Mouse (Mus musculus): ENCODE results near the gene Ripor1.
"Not testable (repeated sequence)": the region's sequence is repeated elsewhere in the genome, so short reads cannot be mapped to it uniquely, and the experiment has no call there.

Ripor1 gene

DNA sequence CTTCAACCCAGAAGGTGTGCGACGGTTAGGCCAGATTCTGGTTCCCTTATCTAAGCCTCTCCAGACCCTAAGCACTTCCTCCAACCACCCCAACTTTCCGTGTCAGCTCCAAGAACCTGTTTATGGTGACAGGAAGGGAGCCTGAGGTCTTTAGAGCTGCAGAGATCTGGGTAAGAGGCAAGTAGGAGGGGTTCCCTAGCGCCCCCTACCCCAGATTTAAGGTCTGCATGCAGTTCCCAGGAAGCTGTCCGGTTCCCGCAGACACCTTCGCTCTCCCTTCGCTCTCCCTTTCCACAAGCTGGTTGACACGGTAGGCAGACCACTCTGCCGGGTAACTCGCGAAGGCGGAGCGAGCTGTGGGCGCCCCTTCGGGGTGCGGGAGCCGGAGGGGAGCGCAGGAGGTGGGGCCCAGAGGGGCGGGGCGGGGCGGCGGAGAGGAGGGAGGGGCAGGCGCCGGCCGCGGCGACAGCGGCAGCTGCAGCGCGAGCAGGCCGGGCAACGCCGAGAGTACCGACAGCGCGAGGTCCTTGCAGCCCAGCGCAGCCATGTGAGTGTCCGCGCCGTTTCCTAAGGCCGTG, at the start of gene Ripor1:
Gene Ripor1, plus strand, starts transcription at position 452 of the 578 bp plus-strand sequence.
- DNase-seq (ENCODE audit: extremely low read depth, insufficient read length, low spot score), result peak; percentile 81

GRCm38 (mm10) chr8:105562863-105563262, 42.2 kb upstream of the Ripor1 start:
- DNase-seq (ENCODE audit: extremely low read depth, insufficient read length, low spot score), result no peak

DNA sequence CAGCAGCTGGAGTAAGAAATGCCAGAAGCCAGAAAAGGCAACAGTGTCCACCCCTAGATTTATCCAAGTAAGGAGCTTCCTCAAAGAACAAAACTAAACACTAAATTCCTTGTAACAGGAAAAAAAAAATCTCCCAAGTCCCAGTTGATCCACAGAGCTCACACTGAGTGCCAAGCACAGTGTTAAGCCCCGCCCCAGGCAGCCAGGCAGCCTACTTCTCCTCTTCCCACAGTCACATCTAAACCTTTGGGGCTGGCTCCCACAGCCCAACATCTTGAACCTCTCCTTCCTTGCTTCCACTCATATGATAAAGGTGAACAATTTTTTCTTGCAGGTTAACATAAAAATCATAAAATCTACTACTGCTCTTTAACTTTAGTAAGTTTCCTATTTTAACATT, 41.2 kb upstream of the Ripor1 start:
- DNase-seq (ENCODE audit: extremely low read depth, insufficient read length, low spot score), result no peak

DNA sequence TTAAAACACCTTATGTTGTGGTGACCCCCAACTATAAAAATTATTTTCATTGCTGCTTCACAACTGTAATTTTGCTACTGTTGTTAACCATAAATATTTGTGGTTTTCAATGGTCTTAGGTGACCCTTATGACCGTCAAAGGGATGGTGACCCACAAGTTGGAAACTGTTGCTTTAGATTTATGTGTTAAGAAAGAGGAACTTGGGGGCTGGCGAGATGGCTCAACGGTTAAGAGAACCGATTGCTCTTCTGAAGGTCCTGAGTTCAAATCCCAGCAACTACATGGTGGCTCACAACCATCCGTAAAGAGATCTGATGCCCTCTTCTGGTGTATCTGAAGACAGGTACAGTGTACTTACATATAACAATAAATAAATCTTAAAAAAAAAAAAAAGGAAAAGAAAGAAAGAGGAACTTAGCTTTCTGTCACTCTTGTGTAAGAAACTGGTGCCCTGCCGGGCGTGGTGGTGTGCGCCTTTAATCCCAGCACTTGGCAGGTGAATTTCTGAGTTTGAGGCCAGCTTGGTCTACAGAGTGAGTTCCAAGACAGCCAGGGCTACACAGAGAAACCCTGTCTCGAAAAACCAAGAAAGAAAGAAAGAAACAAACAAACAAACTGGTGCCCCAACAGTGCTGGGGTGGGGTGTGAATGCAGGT, 40.4 kb upstream of the Ripor1 start:
- not testable (repeated sequence) for DNase-seq (ENCODE audit: extremely low read depth, insufficient read length, low spot score)

DNA sequence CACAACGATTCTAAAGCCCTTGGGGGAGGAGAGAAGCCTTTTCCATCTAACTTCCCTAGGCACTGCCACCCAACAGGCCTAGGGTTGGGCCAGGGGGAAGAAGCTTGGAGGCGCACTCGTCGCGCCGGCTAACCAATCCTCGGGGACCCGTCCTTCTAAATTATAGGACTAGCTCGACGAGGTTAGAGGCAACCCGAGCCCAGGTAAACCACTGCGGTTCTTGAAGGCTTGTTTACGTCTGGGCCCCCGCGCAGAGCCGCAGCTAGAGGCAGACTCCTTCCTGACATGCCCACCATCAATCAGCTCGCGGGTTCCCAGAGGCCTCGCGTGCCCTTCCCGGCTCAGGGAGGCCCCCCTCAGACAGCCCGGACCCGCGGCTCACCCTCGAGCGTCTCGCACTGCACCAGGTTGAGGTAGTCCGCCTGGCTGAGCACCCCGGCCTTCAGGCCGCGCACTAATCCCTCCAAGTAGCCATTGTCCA, 39.6 kb upstream of the Ripor1 start:
- DNase-seq (ENCODE audit: extremely low read depth, insufficient read length, low spot score), result no peak

DNA sequence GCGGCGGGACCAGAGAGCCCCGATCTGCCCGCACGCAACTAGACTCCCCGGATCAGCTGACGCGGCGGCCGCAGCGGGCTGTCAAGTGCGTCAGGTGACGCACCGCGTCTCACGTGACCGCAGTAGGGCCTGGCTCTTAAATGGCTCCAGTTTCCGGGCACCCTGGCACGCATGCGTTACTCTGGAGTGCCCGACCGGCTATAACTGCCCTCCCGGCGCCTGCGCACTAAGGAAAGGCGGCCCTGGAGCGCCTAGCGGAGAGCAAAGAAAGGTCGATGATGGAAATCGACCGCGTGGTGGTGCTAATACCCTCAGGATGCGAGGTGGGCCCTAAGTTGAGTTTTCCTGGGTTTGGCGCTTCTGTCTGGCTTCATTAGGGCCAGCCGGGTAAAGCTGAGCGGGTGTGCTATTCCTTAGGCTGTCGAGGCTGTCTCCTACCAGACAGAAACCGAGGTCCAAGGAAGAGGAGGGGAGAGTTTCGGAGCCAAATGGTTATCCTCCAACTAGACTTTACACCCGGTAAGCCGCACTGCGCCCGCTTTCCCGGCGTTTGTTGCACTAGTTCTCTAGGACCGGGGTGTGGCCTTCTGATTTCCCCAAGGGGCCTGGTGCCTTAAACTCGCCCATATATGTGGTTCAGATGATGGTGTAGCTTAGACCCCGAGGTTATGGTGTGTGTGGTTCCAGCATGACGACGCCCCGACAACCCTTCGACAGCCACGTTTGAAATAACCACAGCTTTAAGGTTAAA, 38.9 kb upstream of the Ripor1 start, which contains the start of gene Atp6v0d1:
Gene Atp6v0d1, minus strand, starts transcription at position 96 of the 751 bp plus-strand sequence.
- DNase-seq (ENCODE audit: extremely low read depth, insufficient read length, low spot score), result peak; percentile 97

DNA sequence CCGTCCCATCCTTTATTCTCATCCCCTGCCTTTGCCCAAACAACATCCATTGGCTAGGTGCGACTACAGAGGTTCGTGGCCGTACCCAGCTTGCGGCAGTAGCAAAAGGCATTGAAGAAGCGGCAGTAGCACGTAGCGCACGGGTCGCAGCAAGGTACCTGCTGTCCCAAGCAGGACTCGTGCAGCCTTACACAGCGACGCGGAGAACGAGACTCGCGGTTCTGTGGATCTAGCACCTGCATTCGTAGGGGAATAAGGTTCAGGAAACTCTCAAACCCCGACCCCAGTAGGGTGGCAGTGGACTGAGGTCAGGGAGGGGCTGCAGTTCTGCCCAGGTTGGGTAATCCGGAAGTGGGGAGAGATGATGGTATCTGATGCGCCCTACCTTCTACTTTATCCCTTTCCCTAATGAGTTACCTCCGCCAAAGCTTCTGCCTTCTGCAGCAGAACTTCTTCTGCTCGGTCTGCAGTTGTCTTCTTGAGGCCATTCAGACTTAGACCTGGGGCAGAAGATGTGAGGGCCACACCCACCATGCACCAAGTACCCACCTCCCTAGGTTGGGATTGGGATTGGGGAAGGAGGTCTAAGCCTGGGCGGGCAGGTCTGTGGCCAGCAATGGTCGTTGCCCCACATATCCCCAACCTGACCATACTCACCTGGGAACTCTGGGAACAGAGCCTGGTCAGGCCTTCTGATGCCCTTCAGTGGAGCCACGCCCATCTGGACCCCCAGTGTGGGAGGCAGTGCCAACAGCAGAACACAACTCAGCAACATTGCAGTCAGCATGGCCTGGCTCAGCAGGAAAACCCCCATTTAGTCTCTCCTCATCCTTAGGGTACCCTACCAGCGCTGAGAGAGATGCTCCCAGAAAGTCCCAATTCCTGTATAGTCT, 38.1 kb upstream of the Ripor1 start:
- no peak for DNase-seq (ENCODE audit: extremely low read depth, insufficient read length, low spot score)

- DNase-seq (ENCODE audit: extremely low read depth, insufficient read length, low spot score), result no peak
These were observed 33.2 kb upstream of the Ripor1 start for GRCm38 (mm10) chr8:105571810-105572209.

DNA sequence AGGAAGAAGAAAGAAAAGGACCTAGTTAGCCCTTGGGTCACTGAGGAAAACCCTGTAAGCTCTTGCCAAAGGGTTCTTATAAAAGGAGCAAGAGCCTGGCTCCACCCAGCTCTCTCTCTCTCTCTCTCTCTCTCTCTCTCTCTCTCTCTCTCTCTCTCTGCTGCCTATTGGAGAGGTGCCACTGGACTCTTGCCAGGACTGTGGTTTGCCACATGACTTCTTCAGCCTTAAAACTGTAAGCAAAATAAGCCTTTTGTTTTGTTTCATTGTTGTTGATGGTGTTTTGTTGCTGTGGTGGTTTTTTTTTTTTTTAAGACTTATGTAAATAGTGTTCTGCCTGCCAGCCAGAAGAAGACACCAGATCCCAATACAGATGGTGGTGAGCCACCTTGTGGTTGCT, 31.6 kb upstream of the Ripor1 start:
- peak; percentile 62 for DNase-seq (ENCODE audit: extremely low read depth, insufficient read length, low spot score)

DNA sequence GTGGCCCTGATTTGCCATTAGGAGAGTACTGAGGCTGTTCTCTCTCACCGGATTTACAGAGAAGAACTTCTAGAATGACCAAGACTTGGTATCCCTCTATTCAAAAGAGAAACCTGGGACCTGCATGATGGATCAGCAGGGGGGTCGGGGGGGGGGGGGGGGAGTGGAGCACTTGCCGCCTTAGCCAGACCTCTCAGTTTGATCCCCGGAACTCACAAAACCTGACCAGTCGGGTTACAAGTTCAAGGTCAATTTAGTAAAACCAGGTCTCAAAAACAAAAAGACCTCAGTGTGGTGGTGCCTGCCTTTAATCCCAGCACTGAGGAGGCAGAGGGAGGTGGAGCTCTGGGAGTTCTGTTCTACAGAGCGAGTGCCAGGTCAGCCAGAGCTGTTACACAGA, 30.3 kb upstream of the Ripor1 start:
- no peak for DNase-seq (ENCODE audit: extremely low read depth, insufficient read length, low spot score)

DNA sequence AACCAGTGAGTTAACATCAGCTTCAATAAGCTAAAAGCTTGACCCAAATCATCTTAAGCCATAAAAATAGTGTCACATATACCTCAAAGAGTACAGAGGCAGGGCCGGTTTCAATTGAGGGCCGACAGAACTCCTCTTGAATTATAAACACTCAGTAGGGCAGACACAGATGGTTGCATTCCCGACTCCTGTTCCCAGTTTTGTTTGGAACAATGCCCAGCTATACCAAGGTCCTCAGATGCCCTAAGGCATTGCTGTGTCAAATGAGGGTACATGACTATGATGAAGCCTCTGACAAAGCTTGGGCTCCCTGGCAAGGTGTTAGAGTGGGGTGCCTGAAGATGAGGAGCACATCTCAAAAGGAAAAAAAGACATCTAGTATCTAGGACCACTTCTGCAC, 29.5 kb upstream of the Ripor1 start:
- no peak for DNase-seq (ENCODE audit: extremely low read depth, insufficient read length, low spot score)

DNA sequence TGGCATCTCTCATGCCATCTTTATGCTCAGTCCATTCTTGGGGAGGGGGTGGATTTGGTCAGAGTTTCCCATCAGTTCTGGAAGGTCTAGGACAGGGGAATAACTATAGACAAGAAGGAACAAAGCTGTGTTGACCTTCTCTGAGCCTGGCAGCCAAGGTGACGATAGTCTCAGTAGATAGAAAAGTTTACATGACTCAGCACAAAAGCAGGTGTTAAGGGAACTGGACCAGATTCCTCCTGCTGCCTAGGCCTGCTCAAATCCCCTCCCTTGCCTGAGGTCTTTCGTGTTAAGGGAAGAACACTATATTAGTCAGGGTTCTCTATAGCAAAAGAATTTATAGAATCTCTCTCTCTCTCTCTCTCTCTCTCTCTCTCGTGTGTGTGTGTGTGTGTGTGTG, 25.3 kb upstream of the Ripor1 start:
- no peak for DNase-seq (ENCODE audit: extremely low read depth, insufficient read length, low spot score)

GRCm38 (mm10) chr8:105592431-105592830, 12.6 kb upstream of the Ripor1 start:
- no peak for DNase-seq (ENCODE audit: extremely low read depth, insufficient read length, low spot score)

- peak; percentile 67 for DNase-seq (ENCODE audit: extremely low read depth, insufficient read length, low spot score)
These were observed 11.2 kb upstream of the Ripor1 start for GRCm38 (mm10) chr8:105593859-105594258.

- no peak for DNase-seq (ENCODE audit: extremely low read depth, insufficient read length, low spot score)
These were observed 10.4 kb upstream of the Ripor1 start for GRCm38 (mm10) chr8:105594451-105595242.

GRCm38 (mm10) chr8:105596362-105597034, 8.6 kb upstream of the Ripor1 start:
- DNase-seq (ENCODE audit: extremely low read depth, insufficient read length, low spot score), result peak; percentile 69

GRCm38 (mm10) chr8:105598777-105599176, 6.3 kb upstream of the Ripor1 start:
- no peak for DNase-seq (ENCODE audit: extremely low read depth, insufficient read length, low spot score)

DNA sequence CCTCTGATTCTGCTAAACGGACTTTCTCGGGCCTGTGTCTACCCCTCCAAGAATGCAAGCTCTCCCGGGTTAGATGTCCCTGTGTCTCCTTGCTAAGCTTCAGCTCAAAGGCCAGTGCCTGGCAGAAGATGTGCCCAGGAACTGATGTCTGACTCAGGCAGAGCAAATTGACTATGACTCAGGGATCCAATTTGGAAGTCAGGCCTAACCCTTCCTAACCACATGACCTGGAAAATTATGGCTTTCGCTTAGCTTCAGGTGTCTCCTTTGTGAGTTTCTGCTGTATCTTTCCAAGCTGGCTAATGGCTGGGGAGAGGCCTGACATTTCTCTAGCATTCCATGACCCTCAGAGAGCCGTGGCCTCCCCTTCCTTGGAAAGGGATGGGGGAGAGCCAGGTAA, 3.8 kb upstream of the Ripor1 start:
- DNase-seq (ENCODE audit: extremely low read depth, insufficient read length, low spot score), result no peak

- not testable (repeated sequence) for DNase-seq (ENCODE audit: extremely low read depth, insufficient read length, low spot score)
These were observed 2.5 kb upstream of the Ripor1 start for GRCm38 (mm10) chr8:105602540-105602939.

Data from 3134 (cell line).